Mouse (Mus musculus) layer of hippocampus, postnatal 36 days (tissue): Measurements from ENCODE around the gene Tas2r135. TPM values are rescaled to one million over a fixed set of nuclear protein-coding genes. Genes with fewer than 3 reads are reported as not detected.

ENCODE experiments used
- DNase-seq, 2 experiments: peaks; one replicate each; pipeline ENCODE4 v3.0.0; 2022
- total RNA-seq, 2 experiments: library from RNA; stranded (reverse); gene quantifications; 2 replicates each; pipeline ENCODE4 v1.2.3; 2021

Tas2r135 gene
- not detected for total RNA-seq

DNA sequence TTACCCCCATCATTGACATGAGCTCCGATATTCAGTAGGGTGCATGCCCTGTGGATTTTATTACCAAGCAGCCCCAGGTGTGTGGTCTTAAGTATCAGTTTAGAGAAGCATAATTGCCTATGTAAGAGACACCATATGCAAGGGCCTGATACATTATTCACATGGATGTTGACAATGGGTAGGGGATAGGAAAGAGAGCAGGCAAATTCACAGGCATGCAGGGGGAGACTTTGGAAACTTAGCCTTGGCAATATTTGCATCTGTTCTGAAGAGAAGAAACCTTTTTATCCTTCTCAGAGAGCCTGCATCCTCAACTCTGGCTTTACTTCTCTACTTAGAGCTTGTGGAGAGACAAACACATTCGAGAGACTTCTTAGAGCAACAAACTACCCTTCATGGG is at the start of gene Tas2r135:
Gene Tas2r135 (plus strand): TSS at position 301 of the 400 bp plus-strand sequence.
- DNase-seq, result no peak

DNA sequence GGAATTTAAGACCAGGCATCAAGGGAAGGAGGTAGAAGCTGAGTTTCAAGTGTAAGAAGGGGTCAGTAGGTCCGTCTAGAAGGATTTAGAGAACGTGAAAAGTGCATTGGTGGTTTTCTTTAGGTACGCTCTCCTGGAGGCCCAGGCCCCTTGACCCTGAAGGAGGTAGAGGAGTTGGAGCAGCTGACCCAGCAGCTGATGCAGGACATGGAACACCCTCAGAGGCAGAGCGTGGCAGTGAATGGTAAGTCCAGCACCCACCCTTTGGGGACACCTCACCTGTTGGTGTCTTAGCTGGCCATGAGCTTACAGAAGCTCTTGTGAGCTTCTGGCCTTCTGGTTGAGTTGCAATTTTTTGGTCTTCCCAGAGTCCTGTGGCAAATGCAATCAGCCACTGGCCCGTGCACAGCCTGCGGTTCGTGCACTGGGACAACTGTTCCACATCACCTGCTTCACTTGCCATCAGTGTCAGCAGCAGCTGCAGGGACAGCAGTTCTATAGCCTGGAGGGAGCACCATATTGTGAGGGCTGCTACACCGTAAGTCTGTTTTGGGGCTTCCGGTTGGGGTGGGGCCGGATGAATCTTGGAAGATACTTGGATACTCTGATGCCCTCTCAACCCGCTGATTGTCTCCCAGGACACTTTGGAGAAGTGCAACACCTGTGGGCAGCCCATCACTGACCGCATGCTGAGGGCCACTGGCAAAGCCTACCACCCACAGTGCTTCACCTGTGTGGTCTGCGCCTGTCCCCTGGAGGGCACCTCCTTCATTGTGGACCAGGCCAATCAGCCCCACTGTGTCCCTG is 49.2 kb upstream of the Tas2r135 start:
- DNase-seq, result no peak

DNA sequence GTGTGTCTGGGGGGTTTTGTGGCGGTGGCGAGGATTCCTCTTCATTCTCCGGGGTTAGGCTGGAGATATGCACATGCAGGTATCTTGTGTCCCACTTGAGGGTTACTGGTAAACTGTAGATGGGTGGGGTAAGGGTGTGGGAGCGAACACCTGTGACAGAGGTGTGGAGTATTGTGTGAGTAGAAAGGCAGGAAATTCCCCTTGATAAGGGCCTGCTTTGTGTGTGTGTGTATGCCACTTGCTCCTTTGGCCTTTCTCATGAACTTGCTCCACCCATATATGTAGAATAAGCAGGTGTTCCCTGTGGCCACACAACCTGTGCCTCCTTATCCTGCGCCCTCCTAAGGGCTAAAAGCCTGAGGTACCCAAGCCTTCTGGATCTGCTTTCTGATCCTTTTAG is 48.3 kb upstream of the Tas2r135 start:
- no peak for DNase-seq

DNA sequence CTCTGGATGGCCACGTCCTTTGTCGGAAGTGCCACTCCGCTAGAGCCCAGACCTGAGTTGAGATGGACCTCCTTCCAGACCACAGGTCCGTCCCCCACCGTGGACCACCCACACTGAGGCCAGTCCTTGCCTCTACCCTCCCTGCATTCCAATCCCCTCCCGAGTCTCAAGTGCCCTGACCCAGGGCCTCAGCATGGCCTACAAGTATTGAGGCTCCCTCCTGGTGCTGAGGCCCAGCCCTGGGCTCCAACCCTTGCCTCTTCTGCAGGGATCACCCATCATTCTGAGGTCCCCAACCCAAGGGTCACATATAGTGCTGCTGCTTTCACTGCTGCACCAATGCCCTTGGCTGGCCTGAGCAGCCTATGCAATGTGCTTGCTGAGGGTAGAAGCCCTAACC is 47.3 kb upstream of the Tas2r135 start:
- no peak for DNase-seq

DNA sequence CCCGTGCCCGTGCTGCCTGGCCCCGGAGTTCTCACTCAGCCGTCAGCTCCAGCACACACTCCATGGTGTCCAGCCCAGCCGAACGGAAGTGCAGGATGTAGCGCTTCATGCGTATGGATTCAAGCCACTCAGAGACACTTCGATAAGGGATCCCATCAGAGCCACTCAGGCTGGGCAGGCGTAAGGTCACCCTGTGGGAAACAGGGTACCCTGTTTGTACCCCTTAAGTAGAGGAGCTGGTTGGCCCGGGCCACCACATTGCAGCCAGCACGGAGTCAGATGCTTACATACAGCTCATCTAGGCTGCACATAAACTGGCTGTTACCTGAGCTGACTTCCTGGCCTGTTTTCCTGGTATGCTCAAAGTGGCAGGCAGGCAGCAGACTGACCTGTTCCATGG is 46.3 kb upstream of the Tas2r135 start:
- no peak for DNase-seq

DNA sequence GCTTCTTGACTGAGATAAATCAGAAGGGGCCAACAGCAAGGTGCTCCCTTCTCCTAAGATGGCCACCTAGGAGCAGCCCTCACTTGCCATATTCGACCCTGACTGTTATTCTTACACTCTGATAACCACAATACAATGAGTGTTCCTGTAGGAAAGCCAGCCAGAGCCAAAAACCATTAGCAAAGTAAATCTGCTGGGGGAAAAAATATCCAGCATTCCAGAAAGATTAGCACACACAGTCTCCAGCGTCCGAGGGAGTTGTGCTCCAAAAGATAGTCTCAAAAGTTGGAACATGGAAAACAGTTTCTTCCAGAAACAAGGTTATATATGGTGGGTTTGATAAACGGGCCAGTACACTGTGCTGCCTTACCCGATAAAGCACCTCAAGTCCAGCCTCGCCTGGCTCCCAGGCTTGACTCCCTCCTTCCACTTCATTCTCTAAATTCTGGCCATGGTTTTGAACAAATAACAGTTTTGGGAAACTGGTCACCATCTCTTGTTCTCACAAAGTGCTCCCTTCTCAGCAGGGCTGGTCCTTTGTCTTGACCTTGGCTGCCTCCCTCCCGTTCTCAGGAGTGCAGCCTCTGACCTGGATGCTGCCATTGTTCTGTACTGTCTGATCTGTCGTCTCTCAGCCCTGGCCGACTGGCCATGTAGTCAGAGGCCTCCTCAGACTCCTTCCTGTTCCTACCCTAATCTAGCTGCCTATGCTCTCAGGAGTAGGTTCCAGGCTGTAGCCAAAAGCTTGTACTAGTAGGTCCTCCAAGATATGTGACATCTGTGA is 45.7 kb upstream of the Tas2r135 start:
- DNase-seq, result no peak

DNA sequence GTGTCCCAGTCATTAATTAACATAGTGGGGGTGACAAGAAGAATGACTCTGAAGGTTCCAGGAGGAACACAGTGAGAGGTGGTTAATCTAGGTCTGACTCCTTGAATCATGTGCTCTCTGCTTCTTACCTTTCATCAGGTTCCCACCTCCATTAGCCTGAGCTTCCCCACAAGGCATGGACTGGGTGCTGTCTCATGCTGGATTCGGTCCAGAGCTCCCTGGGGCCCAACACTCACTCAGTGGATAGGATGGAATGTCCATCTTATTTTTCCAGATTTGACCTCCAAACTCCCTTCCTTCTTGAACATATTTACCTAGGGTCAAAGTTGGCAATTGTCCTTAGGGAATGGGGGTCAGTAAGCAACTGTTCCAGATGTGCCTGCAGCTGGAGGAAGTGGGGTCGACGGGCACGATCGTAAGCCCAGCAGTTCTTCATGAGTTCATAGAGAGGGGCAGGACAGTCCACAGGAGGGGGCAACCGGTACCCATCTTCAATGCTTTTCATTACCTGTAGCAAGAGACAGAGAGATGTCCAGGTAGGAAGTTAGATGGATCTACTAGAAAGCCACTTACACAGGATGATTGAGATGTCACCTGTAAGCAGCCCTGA is 44.9 kb upstream of the Tas2r135 start:
- DNase-seq, result no peak

DNA sequence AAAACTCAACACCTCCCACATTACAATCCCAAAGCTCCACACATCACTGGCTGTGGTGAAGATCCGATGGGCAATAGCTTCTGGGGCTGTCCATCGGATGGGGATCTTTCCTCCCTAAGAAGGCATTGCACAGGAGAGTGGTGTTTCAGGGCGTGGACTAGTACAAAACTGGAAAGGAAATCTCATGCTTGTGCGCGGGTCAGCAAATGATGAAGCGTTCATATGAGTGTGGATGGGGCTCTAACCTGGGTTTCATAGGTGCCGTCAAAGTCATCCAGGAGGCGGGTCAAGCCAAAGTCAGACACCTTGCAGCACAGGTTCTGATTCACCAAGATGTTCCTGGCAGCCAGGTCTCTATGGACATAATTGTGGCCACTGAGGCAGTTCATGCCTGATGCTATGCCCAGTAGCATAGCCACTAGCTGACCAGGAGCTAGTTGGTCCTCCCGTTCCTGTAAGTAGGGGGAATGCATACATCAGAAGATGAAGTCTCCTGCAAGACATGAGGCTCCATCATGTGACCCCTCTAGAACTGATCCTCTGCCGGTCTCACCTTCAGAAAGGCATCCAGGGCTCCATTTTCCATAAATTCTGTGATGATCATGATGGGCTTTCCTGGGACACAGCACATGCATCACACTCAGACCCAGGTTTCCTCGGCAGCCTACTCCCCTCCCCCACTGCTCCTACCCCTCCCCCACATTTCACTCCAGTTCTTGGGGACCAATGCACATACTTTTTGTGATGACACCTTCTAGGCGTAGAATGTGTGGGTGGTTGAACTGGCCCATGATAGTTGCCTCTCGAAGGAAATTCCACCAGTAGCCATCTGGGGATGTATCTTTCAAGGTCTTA is 44.0 kb upstream of the Tas2r135 start:
- no peak for DNase-seq

DNA sequence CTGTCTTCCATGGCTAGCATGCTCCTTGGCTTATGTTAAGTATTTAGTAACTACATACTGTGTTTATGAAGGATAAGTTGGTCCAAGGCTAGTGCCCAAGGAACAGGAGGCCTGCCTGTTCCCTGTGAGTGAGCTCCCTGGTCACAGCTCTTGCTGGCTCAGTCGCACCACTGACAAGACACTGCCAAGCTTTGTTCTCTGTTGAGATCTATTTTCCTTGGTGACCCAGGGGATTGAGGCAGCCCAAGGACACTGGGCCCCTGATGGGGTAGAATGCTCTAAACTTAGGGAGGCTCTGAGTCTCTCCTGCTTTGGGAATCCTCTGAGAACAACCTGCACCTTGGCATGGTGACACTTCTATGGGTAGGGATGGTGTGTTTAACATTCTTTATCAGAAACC is 43.2 kb upstream of the Tas2r135 start:
- DNase-seq, result no peak

DNA sequence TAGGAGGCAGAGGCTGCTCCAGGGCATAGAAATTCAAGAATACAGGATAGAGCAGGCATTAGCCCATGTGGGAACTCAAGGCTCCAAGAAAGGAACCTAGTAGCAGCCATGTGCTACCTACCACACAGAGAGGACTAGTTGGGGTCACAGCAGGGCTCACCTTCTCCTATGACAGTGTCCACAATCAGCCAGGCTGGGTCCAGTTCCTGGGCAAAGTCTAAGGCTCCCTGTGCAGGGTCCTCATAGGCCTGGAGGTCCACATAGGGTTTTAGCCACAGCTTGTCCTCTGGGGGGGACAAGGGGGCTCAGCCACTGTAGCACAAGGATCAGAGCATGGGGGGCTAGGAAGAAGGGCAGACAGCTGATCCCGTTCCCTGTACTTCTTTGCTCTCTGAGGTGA is 42.7 kb upstream of the Tas2r135 start:
- no peak for DNase-seq

DNA sequence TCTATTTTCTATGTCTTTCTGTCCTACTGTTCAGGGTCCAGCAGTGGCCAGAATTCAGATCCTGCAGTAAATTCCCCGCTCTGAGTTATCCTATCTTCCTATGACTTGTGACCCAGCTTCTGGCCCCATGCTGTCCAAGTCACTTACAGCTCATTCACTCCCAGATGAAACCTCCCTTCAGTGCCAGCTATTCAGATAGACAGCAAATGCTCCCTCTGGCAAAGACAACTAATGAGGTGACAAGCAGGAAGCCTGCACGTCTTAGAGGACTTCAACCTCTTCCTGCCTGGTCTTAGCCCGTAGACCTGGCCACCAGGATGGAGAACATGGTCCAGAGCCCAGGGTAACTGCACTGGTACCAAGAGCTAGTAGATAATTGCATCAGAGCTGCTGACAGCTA is 42.3 kb upstream of the Tas2r135 start:
- no peak for DNase-seq

DNA sequence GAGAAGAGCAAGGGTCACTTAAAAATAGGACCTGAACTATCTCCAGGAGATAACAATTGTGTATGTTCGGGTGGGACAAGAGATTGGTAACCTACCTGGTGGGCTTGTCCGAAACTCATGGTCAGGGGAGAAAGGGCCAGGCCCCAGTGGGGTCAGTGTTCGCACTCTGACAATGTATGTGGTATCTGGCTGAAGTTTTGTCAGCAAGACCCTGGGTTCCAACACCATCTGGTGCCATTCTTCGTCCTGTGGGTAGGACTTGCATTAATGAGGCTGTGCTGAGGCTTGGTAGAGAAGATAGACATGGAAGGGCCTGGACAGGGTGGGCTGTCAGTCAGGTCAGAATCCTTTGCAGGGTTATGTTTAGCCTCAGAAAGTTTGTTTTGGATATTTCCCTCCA is 41.2 kb upstream of the Tas2r135 start:
- DNase-seq, result no peak

DNA sequence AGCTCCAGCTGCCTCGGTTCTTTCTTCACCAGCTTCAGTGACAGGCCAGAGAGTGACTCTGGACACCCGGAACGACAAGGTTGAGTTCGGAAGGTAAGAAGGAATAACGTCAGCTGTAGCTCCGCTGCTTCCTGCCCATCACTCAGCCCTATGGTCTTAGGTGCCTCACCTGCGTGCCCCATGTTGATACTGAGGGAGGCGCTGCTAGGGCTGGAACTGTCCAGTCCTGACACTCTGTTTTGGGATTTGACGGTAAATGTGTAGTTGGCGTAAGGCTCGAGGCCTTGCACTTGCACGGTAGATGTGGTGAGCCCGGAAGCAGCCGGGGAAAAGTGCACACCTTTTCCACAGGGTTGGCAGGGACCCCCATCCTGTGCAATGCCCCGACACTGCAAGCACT is 40.6 kb upstream of the Tas2r135 start:
- no peak for DNase-seq

DNA sequence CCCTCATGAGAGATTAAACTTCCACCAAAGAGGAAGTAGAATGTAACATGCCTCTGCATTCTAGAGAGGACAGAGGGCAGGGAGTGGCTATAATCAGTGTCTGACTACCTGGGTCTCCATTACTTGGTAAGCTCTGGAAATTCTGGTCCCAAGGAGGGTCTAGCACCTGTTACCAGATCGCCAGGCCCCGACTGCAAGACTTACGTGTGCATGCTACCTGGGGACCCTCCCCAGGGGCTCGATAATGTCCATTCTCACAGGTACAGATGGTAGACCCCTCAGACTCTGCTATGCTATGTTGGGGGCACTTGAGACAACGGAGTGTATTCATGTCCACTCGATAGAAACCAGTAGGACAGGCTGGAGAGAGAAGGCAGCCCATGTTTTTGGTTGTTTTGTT is 40.0 kb upstream of the Tas2r135 start:
- DNase-seq, result no peak

DNA sequence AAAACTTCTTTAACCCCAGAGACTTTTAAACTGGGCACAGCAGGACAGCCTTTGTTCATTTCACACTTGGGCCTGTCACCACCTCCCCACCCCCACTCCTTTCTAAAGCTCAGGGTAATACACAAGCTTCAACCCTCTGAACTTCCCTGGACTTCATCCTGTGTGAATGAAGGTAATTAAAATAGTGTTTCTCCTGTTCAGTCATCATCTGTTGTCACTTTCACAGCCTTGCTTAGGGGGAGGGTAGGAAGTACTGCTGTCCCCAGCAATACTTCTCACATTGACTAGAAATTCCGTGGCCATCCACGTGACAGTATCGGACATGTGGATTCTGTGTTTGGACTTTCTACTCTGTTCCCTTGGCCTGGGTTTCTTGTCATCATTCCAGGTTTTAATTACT is 35.4 kb upstream of the Tas2r135 start:
- no peak for DNase-seq

DNA sequence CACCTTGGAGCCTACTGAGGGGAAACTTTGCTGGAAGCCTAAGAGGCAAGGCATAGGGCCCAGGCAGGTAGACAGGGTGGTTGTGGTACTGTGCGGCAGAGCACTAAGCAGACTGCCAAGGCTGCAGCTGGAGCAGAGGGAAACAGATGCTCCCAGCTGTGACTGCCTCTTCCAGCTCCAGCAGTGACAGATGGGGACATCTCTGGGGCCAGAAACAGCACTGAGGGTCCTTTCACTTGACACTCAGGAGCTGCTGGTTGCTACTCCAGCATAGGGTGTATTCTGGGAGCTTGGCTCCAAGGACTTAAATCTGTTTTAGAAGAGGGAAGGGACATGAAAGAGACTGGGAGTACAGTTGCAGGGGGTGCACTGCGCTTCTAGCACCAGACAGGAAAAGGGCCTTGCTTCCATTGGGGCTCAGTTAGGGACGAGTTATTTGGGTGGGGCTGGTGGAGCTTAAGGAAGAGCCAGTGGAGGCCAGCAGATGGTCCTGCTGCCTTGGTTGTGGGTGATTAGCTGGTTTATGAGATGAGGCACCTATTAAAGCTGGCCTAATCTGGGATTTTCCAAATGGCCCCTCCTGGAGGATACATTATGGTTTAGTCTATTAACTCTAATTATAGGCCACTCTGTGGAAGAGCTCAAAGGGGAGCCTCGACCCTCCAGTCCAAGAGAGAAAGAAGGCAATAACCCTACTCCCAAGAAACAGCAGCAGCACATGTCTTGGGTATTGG is 34.4 kb upstream of the Tas2r135 start:
- DNase-seq, result no peak

DNA sequence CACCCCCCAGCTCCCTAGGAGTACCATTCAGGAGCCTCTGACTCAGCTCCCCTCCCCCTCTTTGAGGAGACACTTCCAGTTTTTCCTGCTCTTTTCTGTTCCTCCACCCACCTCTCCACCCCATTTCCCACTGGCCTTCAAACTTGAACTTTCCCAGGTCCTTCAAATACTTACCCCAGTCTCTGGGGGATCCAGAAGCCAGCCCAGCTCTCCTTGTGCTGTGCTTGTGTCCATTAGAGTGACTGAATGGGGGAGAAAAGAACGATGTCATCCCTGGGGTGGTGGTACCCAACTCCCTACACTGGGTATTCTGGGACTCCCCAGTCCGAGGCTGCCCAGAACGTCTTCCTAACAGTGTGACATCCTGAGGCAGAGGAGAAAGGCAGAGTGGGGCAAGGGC is 33.2 kb upstream of the Tas2r135 start:
- DNase-seq, result no peak

DNA sequence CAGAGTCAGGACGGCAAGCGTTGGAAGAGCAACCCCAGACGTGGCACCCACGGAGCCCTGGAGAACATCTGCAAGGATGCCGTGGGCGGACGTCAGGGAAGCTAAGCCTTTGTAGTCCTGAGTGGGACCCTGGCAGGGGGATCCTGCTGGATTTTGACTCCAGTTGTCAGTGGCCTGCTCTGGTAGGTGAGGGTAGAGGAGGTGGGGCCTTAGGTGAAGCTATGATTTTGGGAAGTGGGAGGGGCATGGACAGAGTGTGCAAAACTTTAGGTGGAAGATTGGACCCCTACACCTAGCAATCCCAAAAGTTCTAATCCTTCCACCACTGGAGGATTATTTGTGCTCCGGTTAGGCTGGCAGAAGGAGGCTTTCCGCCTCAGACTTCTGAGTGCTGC is 32.8 kb upstream of the Tas2r135 start:
- no peak for DNase-seq

DNA sequence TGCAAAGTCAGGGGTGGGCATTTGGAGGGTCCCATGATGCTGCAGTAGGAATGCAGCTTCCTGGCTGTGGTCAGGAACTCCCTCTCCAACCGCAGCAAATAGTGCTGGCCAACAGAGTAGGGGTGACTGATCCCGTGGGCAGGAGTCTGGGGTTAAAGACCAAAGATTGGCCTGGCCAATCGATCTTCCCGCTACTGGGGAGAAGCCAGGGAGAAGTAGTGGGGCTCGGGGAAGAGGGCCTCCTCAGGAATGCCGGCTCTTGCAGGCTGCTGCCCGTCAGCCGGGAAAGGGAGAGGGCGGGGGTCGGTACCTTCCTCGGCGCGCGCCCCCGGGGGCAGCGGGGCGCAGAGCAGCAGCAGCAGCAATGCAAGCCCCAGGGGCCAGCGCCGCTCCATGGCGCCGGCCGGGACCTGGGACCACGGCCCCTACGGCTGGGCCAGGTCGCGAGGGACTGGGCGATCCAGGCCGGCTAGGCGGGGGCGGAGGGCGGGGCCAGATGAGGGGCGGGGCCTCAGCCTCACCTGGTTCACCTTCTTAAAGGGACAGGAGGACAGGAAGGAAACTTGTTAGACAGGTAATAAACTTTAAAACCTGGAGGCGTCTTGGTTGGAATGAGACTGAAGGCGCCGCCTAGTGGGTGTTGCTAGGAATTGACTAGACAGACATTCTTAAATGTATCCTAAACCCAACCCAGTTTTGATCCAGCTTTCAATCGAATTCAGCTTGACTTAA is 32.3 kb upstream of the Tas2r135 start, which contains the start of gene Epha1:
Gene Epha1 (minus strand): TSS at position 453 of the 732 bp plus-strand sequence.
- DNase-seq, result no peak

DNA sequence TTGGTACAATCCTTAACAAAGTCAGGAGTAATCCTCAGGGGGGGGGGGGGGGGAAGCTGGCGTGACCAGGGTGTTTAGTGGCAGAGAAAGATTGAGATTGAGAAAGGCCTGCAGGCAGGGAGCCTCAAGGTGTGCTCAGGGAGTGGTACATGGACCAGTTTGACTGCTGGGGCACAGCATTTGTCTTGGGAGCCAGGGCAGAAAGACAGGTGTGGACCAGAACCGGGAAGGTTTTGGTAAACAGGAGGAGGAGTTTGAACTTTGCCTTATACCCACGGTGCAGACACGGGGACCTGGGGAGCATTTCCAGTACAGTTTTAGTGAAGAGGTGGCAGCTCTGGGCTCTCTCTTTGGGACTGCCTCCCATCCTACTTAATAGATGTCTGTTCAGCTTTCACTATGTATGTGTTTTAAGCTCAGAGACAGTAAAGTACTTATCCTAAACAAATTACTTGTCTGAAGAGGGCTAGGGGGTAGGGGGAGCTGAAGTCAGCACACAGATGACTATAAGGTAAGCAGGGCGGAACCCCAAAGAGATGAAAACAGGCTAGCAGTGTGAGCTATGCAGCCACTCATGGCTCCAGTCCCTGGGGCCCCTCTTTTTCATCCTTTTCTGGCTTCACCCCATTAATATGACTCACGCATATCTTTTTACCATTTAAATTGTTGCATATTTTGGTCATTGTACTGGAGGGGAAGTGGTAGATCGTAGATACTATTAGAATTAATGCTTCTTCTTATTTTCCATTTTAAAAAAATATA is 31.4 kb upstream of the Tas2r135 start:
- DNase-seq, result no peak
